Mouse (Mus musculus): ENCODE results near the gene Clic1.

GRCm38 (mm10) chr17:35080710-35081109, 30.9 kb downstream of the Clic1 start:
- no peak for TF ChIP-seq EP300 (IDR thresholded peaks at IDR 0.05; ENCODE audit: low read length)
- no peak for TF ChIP-seq ETS1 (conservative IDR thresholded peaks at IDR 0.05; ENCODE audit: low read depth, low read length)
- no peak for TF ChIP-seq CTCF (conservative IDR thresholded peaks at IDR 0.05 in 1 of 2, IDR thresholded peaks at IDR 0.05 in 1 of 2; ENCODE audit: low read depth in 2 of 2, low read length in 2 of 2)
- no peak for TF ChIP-seq NRF1 (IDR thresholded peaks at IDR 0.05; ENCODE audit: low read depth, low read length)
- no peak for TF ChIP-seq POLR2A (IDR thresholded peaks at IDR 0.05; ENCODE audit: low read depth, low read length)
- no peak for TF ChIP-seq GABPA (IDR thresholded peaks at IDR 0.05; ENCODE audit: insufficient replicate concordance, low read depth, low read length)
- TF ChIP-seq HCFC1 (IDR thresholded peaks at IDR 0.05; ENCODE audit: low read depth, low read length) = no peak
